Mouse (Mus musculus) brain, embryonic 14.5 days (tissue): Measurements from ENCODE around the gene Csf2rb.

Experiments used
- CTCF ChIP-seq: fragments of 200-500 bp; IDR thresholded peaks from 2 replicates; pipeline ENCODE4 v1.5.1; 2012; ENCODE audit warnings: inconsistent platforms, mild to moderate bottlenecking, moderate library complexity, borderline replicate concordance; ENCODE audit not compliant: insufficient read depth, insufficient read length; ENCODE audit errors: extremely low read depth
- POLR2A ChIP-seq: fragments of 200-500 bp; IDR thresholded peaks from 2 replicates; pipeline ENCODE4 v1.6.1; 2012; ENCODE audit warnings: mild to moderate bottlenecking, inconsistent platforms, borderline replicate concordance; ENCODE audit not compliant: poor library complexity, insufficient read depth, insufficient read length, severe bottlenecking; ENCODE audit errors: extremely low read depth

GRCm38 (mm10) chr15:78382115-78382514 is 56.6 kb downstream of the Csf2rb start:
- TF ChIP-seq POLR2A, result no peak
- no peak for TF ChIP-seq CTCF
